Mouse (Mus musculus): ENCODE results near the gene Epn3. TPM values are rescaled to one million over a fixed set of nuclear protein-coding genes. Genes with fewer than 3 reads are reported as not detected.

Gene Epn3
- total RNA-seq, 2 experiments from 2014 or later, result not detected

GRCm38 (mm10) chr11:94498093-94498996, 1.4 kb downstream of the Epn3 start:
- ATAC-seq (replicated peaks; ENCODE audit: poor library complexity, severe bottlenecking), result no peak

GRCm38 (mm10) chr11:94495415-94495814, 4.4 kb downstream of the Epn3 start:
- no peak for ATAC-seq (replicated peaks; ENCODE audit: poor library complexity, severe bottlenecking)

- peak; percentile 36 for ATAC-seq (replicated peaks; ENCODE audit: poor library complexity, severe bottlenecking)
Measured at GRCm38 (mm10) chr11:94491749-94492099, 8.1 kb downstream of the Epn3 start.

- ATAC-seq (replicated peaks; ENCODE audit: poor library complexity, severe bottlenecking), result peak; percentile 69
Measured at GRCm38 (mm10) chr11:94491035-94491748, 8.6 kb downstream of the Epn3 start.

GRCm38 (mm10) chr11:94489745-94490144, 10.0 kb downstream of the Epn3 start:
- ATAC-seq (replicated peaks; ENCODE audit: poor library complexity, severe bottlenecking), result no peak

GRCm38 (mm10) chr11:94488767-94489533, 10.8 kb downstream of the Epn3 start:
- ATAC-seq (replicated peaks; ENCODE audit: poor library complexity, severe bottlenecking), result no peak

- ATAC-seq (replicated peaks; ENCODE audit: poor library complexity, severe bottlenecking), result peak; percentile 82
Measured at GRCm38 (mm10) chr11:94486001-94486400, 13.8 kb downstream of the Epn3 start, which contains the start of gene Spata20. TSS of gene Spata20 (minus strand) at chr11:94486179.

GRCm38 (mm10) chr11:94485223-94485622, 14.6 kb downstream of the Epn3 start:
- no peak for ATAC-seq (replicated peaks; ENCODE audit: poor library complexity, severe bottlenecking)

- ATAC-seq (replicated peaks; ENCODE audit: poor library complexity, severe bottlenecking), result no peak
Measured at GRCm38 (mm10) chr11:94484636-94485035, 15.1 kb downstream of the Epn3 start.

GRCm38 (mm10) chr11:94483921-94484320, 15.9 kb downstream of the Epn3 start:
- no peak for ATAC-seq (replicated peaks; ENCODE audit: poor library complexity, severe bottlenecking)

- ATAC-seq (replicated peaks; ENCODE audit: poor library complexity, severe bottlenecking), result no peak
Measured at GRCm38 (mm10) chr11:94483436-94483835, 16.3 kb downstream of the Epn3 start.

- no peak for ATAC-seq (replicated peaks; ENCODE audit: poor library complexity, severe bottlenecking)
Measured at GRCm38 (mm10) chr11:94482738-94483137, 17.0 kb downstream of the Epn3 start.

- no peak for ATAC-seq (replicated peaks; ENCODE audit: poor library complexity, severe bottlenecking)
Measured at GRCm38 (mm10) chr11:94481963-94482362, 17.8 kb downstream of the Epn3 start.

GRCm38 (mm10) chr11:94480382-94480781, 19.4 kb downstream of the Epn3 start:
- ATAC-seq (replicated peaks; ENCODE audit: poor library complexity, severe bottlenecking), result no peak

GRCm38 (mm10) chr11:94477651-94478050, 22.1 kb downstream of the Epn3 start:
- ATAC-seq (replicated peaks; ENCODE audit: poor library complexity, severe bottlenecking), result no peak

GRCm38 (mm10) chr11:94475722-94476121, 24.1 kb downstream of the Epn3 start:
- 0 out of 2 replicates have a peak, but pooled peaks have one; percentile 6 for ATAC-seq (replicated peaks; ENCODE audit: poor library complexity, severe bottlenecking)

GRCm38 (mm10) chr11:94474544-94474910, 25.2 kb downstream of the Epn3 start:
- ATAC-seq (replicated peaks; ENCODE audit: poor library complexity, severe bottlenecking), result no peak

- ATAC-seq (replicated peaks; ENCODE audit: poor library complexity, severe bottlenecking), result peak; percentile 84
Measured at GRCm38 (mm10) chr11:94473707-94474543, 25.8 kb downstream of the Epn3 start, which contains the start of gene Cacna1g. TSS of gene Cacna1g (minus strand) at chr11:94474198.

- ATAC-seq (replicated peaks; ENCODE audit: poor library complexity, severe bottlenecking), result 0 out of 2 replicates have a peak, but pooled peaks have one; percentile 7
Measured at GRCm38 (mm10) chr11:94472916-94473706, 26.7 kb downstream of the Epn3 start.

Measured in granulocyte monocyte progenitor cell, adult 5-6 weeks (primary cell).